Mouse (Mus musculus) embryonic stem cell, embryonic (primary cell): ENCODE results near the gene Mllt3.

Source experiments
- CTCF ChIA-PET, 4 experiments: fragments of 300-600 bp in 2 of 4; fragments of 350-600 bp in 2 of 4; sonication (Branson Sonifier 250); formaldehyde crosslinking; loops; one replicate each; lab custom pipeline; 2022; ENCODE audit warnings: inconsistent platforms in 2 of 4; lab: Charles Lee
- POLR2A ChIA-PET, 4 experiments: fragments of 300-600 bp in 2 of 4; fragments of 350-600 bp in 2 of 4; sonication (Branson Sonifier 250); formaldehyde crosslinking; loops; one replicate each; lab custom pipeline; 2022; ENCODE audit warnings: antibody characterized with exemption in 4 of 4, inconsistent platforms in 1 of 4; lab: Charles Lee

Gene Mllt3

DNA sequence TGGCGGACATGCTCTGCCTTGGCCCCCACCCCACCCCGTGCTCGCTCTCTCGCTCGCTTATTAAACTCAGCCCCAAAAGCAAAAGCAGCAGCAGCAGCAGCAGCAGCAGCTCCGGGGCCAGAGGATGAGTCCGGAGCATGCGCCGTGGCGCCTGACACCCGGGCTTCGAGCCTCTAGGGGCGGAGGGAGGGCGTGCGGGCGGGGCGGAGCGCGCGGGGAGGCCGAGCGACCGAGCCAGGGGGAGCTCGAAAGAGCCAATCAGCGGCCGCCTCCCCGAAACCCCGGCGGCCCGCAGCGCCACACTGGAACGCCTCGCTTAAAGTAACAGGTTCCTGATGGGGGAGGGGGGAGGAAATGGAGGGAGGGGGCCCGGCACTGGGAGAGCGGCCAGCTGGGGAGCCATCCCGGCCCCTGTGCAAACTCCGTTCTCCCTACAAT is at the start of gene Mllt3:
Gene Mllt3, minus strand, starts transcription at position 149 of the 438 bp plus-strand sequence.
- POLR2A ChIA-PET, result interaction anchor here in 3 of 4 experiments (0.6 to 1.9 kb wide), 16 partner anchors 9 to 1176 kb away, joined by 3 to 11 read pairs (median 3); partner anchors contain the start of genes Focad (in 2 of the 3), Gm26566 (in 1 of the 3), Klhl9 (in 1 of the 3) and Rps6 (in 1 of the 3)
- CTCF ChIA-PET, result interaction anchor here (0.6 to 1.3 kb wide), 11 partner anchors 11 to 1130 kb away, joined by 3 to 4 read pairs (median 3); no protein-coding TSS in a partner anchor

DNA sequence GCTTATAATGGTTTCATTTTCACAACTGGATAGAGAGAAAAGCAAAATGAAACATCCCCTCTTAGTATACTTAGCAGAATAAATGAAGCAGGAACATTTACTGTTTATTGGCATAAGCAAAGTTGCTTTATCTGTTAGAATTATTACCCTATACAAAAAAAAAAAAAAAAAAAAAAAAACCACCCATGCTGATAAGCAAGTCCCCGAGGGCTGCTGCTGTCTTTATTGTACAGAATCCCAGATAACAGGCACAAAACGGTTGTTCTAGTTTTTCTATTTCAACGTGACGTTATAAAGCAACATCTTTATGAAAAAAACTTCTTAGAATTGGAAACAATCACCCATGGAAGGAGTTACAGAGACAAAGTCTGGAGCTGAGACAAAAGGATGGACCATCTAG is 49.2 kb upstream of the Mllt3 start:
- ChIA-PET POLR2A (interaction anchor here in 1 of 4 experiments (0.7 kb wide), 1 partner anchor 55 kb away, joined by 5 read pairs; no protein-coding TSS in a partner anchor), CTCF (no interaction called here)

DNA sequence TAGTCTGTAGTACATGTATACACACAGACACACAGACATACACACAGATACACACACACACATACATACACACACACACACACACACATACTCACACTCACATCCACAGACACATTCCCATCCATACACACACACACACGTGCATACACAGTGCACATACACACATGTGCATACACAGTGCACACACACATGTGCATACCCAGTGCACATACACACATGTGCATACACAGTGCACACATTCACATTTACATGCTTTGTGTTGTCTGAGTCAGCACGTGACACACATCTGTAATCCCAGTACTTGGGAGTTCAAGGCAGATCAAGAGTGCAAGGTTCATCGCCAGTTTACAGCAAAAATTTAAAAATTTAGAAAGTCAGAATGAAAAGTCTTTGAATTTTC is 48.7 kb upstream of the Mllt3 start:
- ChIA-PET POLR2A (no interaction called here), CTCF (no interaction called here)

DNA sequence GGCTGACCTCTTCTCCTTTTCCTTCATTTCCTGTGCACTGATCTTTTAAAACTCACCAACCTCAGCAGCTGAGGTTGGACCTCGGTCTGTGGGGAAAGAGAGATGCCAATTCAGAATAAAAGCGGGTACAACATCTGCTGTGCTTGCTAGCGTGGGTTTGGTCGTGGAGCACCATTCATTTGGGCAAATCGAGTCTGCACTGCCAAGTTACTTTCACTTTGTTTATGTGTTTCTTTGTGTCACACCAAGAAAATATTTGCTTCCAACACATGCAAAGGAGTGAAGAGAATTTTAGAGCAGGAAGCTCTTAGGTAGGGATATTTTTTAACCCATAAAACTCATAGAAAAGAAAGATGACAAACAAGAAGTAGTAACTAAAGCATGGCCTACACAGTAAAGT is 48.3 kb upstream of the Mllt3 start:
- POLR2A ChIA-PET, result interaction anchor here in 1 of 4 experiments (1.2 to 1.4 kb wide), 2 partner anchors 13 to 48 kb away, joined by 3 to 4 read pairs; partner anchors contain the start of genes Focad and Mllt3
- CTCF ChIA-PET, result no interaction called here

DNA sequence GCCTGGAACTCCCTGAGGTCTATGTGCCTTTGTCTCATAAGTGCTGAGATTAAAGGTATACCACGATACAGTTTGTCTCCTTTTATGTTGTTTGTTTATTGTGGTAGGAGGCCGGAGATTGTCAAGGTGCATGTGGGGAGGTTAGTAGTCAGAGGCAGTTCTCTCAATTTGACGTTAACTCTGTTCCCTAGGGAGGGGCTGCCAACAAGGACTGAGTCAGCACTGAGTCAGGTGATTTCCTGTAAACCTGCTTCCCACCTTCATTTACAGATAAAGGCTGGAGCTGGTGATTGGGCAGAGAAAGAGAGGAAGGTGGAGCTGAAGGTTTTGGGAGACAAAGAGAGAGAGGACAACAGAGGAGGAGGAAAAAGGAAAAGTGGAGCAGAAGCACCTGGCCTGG is 45.8 kb upstream of the Mllt3 start:
- CTCF ChIA-PET, result interaction anchor here in 1 of 4 experiments (1.0 kb wide), 2 partner anchors 15 to 46 kb away, joined by 3 to 5 read pairs; partner anchors contain the start of genes Focad and Mllt3
- POLR2A ChIA-PET, result interaction anchor here in 3 of 4 experiments (0.7 to 3.5 kb wide), 12 partner anchors 9 to 46 kb away, joined by 3 to 30 read pairs (median 6); partner anchors contain the start of genes Focad (in 3 of the 3) and Mllt3 (in 2 of the 3)

DNA sequence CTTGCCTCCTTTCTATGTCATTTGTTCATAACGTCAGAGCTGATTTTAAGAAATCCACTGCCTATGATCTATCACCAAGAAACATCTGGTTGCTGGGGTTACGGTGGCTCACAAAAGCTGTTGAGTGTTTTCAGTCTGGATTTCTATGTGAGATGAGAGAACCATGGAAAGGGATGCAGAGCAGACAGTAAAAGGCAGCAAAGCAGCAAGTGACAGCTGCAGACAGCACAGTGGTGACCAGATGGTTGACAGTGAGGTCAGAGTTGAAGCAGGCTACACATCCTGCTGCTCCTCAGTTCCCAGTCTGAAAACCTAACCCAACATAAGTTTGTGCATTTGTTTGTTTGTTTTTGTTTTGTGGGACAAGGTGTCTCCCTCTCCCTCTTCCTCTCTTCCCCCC is 42.2 kb upstream of the Mllt3 start:
- ChIA-PET CTCF (no interaction called here), POLR2A (interaction anchor here in 1 of 4 experiments (0.6 to 1.4 kb wide), 2 partner anchors 19 to 1371 kb away, joined by 3 to 5 read pairs; partner anchors contain the start of gene Focad)

DNA sequence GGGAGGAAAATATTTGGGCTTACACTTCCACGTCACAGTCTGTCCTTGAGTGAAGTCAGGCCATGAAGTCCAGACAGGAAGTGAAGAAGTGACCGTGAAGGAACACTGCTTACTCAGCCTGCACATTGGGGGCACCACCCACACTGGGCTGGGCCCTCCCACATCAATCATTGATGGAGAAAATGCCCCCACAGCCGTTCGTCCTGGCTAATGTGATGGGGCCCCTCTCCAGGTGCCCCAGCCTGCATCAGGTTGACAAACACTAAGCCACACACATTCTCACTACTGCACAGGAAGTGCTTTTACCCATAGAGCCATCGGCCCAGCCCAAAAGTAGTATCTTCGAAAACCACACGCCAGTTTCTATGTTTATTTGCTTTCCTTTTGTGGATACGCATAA is 13.1 kb upstream of the Mllt3 start:
- POLR2A ChIA-PET, result no interaction called here
- CTCF ChIA-PET, result no interaction called here

DNA sequence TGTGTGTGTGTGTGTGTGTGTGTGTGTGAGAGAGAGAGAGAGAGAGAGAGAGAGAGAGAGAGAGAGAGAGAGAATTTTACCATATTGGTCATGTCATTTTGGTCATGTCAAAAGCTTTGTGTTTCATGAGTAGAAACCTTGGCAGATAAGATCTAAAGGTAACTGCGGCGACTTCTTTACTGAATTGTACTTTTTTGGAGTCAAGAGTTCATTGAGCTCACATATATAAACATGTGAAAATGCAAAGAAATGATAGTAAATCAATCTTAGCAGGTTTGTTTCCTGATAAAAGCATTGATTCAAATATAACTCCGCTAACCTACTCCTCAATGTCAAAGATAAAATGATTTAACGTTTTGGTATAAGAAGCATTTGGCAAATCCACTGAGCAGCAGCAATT is 12.0 kb upstream of the Mllt3 start:
- CTCF ChIA-PET, result no interaction called here
- POLR2A ChIA-PET, result no interaction called here

DNA sequence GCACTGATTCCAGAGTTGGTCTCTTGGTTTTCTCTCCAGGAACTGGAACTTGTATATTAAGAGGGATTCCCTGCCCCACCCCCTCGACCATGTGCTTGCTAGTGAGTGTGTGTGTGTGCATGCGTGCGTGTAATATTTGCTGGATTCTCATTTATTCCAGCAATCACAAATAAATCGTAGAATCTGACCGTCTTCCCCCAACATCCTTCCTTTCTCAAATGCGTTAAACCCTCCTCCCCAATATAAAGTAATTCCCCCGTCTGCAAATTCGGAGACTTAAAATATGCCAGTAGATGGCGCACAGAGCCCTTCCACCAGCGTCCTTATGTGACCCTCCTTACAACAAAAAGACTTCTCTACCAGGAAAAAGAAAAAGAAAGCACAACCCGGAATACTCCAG is 2.2 kb upstream of the Mllt3 start:
- ChIA-PET POLR2A (no interaction called here), CTCF (no interaction called here)

DNA sequence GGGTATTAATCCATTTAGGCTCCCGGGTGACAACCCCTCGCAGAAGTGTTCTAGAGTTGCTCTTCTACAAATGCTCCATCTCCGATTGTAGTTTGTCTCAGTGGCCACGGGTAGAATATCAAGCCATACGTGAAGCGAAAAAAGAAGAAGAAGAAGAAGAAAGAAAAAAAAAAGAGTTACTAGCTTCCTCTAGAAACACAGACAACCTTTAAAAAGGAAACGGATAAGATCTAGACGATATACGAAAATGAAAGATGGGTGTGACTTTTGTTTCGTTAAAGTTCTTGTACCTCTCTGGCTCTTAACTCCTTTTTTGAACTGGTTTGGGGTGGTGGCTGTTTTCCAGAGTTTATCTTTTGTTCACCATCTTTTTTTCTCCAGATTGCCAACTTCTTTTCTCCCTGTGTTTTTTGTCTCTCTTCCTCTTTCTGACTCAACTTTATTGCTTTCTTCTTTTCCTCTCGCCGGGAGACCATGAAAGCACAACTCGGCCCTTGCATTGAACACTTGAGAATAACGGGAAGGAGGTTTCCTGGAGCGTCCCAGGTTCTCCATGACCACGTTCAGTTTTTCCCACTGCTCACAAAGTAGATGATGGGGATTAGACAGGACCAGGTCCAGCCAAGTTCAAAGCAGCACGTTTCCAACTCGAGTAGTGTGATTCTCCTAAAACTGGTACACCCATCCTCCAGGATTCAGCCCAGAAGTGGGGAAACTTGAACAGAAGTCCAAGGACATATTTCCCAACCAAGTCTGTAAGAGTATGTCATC is 1.4 kb upstream of the Mllt3 start:
- POLR2A ChIA-PET, result interaction anchor here in 1 of 4 experiments (0.7 kb wide), 1 partner anchor 628 kb away, joined by 3 read pairs; no protein-coding TSS in a partner anchor
- CTCF ChIA-PET, result no interaction called here

DNA sequence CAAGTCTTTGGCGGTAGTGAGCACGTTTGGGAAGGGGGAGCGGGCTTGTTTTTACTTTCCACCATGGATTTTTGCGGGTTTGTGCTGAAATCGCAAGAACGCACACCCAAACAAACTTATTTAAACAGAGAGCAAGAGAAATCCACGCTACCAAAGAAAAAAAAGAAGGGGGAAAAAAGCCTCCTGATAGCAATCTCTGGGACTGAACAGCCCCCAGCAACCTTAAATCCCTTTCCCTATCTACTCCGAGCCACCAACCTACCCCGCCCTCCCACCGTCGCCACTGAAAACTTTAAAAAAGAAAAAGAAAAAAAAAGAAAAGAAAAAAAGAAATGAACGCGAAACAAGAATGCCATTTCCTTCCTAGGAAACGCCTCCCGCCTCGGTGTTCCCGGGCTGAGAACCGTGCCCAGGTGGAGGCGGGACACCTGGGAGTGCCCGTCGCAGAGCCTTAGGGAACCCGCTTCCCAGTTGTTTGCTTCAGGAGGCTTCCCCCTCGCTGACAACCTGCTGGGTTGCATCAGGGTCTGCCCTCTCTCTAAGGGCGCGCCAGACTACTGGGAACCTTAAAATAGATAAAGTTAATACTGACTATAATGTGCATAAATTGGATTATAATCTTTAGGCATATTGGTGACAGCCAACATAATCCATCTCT is 694 bp upstream of the Mllt3 start:
- CTCF ChIA-PET, result interaction anchor here (0.6 to 1.3 kb wide), 6 partner anchors 45 to 666 kb away, joined by 3 to 4 read pairs (median 3); no protein-coding TSS in a partner anchor
- POLR2A ChIA-PET, result interaction anchor here in 3 of 4 experiments (0.6 to 1.9 kb wide), 14 partner anchors 8 to 1176 kb away, joined by 3 to 11 read pairs (median 3); partner anchors contain the start of genes Focad (in 2 of the 3), Gm26566 (in 1 of the 3), Klhl9 (in 1 of the 3) and Rps6 (in 1 of the 3)

DNA sequence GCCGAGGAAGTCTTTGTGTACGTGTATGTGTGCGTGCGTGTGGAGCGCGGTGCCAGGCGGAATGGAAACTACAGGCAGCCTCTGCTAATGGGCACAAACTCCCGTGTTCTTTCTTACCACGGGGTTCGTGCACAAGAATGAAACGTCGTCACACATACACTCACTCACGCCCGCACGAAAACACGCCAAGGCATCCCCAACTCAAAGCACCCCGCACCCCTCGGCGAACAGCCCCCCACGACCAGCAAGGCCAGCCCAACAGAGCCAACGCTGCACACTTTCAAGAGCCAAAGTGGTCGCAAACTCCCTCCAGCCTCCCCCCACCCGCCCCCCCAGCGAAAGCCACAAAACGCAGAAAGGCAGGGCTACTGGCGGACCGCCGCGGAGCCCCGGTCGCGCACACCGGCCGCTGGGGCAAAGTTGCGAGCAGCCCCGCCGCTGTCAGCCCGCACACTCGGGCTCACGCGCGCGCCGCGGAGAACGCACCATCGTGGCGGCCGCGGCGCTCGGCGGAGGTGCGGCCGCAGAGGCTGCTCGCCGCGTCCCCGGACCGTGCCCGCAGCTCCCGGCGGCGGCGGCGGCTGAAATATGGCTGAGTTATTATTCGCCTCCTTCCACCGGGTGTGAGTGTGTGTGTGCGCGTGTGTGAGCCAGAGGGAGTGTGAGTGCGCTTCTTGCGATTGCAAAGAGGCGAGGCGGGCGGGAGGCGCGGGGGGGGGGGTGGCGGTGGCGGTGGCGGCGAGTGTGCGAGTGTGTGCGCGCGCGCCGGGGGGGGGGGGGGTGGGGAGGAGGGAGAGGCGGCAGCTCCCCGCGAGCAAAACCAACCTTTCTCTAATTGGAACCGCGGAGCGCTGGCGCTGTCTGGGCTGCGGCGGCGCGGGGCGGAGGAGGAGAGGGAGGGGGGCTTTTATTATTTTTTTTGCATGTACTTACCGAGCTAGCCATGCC is 739 bp downstream of the Mllt3 start:
- CTCF ChIA-PET, result interaction anchor here in 3 of 4 experiments (0.6 to 1.3 kb wide), 9 partner anchors 10 to 1589 kb away, joined by 3 to 4 read pairs (median 3); no protein-coding TSS in a partner anchor
- POLR2A ChIA-PET, result interaction anchor here in 3 of 4 experiments (0.5 to 1.9 kb wide), 18 partner anchors 10 to 1182 kb away, joined by 3 to 11 read pairs (median 4); partner anchors contain the start of genes Focad (in 2 of the 3), Gm26566 (in 1 of the 3), Klhl9 (in 1 of the 3) and Rps6 (in 1 of the 3)

DNA sequence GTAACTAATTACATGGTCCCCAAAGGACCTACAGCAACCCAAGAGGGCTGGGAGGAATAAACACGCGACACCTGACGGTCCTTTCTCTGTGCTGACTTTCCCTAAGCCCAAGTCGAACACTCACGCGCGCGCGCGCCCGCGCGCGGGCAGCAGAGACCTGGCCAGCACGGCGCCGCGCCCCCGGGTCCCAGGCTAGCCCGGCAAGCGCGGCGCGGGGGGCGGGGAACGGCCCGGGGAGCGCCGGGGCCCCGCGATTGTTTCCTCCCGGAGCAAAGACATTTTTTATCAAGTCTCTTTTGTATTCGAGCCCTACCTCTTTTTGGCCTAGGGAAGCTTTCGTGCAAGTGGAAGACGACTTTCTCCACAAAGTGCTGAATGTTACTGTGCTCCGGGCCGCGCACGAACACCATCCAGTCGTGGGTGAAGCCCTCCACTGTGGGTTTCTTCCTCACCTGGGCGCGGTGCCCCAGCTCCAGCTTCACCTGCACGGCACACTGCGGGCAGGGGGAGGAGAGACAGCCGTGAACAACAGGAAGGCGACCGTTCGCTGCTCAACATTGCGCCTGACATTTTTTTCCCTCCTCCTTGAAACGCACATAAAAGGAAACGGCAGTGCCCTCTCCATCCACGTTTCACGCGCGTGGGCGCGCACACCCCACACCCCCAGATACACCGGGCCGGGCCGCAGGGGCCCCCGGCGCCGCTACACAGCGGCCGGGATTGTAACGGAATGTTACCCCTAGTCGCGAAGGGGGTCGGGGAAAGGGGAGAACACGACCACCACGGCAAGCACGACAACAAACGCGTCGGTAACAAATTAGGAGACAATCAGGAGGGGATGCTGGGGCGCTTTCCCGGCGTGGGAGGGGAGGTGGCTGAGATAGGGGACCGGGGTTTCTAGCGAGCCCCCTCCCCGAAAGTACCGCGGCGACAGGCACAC is 1.7 kb downstream of the Mllt3 start:
- ChIA-PET CTCF (no interaction called here), POLR2A (interaction anchor here in 2 of 4 experiments (0.5 to 1.0 kb wide), 6 partner anchors 9 to 1634 kb away, joined by 3 to 5 read pairs (median 4); no protein-coding TSS in a partner anchor)

DNA sequence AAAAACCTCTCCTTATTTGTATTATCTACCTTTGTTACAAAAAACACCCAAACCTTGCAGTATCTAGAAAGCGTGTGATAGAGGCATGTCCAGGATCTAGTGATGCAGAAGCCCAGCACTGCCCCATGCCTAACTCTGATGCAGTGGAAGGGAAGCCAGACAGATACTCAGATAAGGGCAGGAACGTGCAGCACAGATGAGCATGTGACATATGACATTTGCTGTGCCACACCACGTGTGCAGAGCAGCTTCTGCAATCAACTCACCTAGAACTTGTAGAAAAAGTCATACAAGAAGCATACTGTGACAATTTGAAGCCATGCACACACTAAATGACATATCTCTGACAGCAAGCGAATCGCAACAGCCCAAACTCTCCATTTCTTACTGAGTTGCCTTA is 9.6 kb downstream of the Mllt3 start:
- ChIA-PET CTCF (interaction anchor here in 1 of 4 experiments (2.3 kb wide), 1 partner anchor 655 kb away, joined by 12 read pairs; no protein-coding TSS in a partner anchor), POLR2A (no interaction called here)

DNA sequence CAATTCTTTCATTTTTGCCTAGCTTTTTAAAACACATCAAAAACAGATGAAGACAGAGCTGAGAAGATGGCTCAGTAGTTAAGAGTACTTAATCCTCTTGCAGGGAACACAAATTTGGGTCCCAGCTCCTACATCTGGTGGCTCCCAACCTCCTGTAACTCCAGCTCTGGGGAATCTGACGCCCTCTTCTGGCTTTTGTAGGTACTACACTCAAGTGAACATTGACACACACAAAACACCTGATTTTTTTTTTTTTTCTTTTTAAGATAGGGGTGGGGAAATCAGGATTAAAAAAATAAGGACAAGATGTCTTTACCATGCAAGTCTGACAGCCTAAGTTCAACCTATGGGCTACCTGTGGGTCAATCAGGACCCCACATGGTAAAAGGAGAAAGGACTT is 10.5 kb downstream of the Mllt3 start:
- ChIA-PET POLR2A (interaction anchor here in 2 of 4 experiments (0.6 to 0.7 kb wide), 5 partner anchors 8 to 655 kb away, joined by 3 to 5 read pairs (median 4); no protein-coding TSS in a partner anchor), CTCF (interaction anchor here (0.6 to 2.3 kb wide), 13 partner anchors 9 to 655 kb away, joined by 3 to 12 read pairs (median 4); partner anchors contain the start of gene Mllt3 (in 1 of the 4))

DNA sequence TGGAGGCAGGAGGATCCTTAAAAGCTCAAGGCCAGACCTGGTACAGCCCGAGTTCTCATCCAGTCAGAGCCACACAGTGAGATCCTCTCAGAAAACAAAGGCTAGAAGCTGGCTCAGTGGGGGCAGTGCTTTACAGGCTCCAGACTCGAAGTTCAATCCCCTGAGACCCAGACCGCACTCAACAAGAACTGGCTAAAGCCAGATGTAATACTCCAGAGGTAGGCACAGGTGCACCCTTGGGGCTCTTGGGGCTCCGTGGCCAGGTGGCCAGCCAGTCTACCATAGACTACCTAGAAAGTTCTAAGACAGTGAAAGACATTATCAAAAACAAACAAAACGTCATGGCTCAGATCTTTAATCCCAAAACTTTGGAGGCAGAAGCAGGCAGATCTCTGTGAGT is 12.7 kb downstream of the Mllt3 start:
- CTCF ChIA-PET, result interaction anchor here in 1 of 4 experiments (0.6 to 1.0 kb wide), 2 partner anchors 9 to 652 kb away, joined by 4 to 5 read pairs; no protein-coding TSS in a partner anchor
- POLR2A ChIA-PET, result no interaction called here
